Mouse (Mus musculus): ENCODE results near the gene Lysmd1. TPM values are rescaled to one million over a fixed set of nuclear protein-coding genes. Genes with fewer than 3 reads are reported as not detected.

Lysmd1 gene
- polyA plus RNA-seq, 1 experiment from 2014 or later: 11.7 TPM

DNA sequence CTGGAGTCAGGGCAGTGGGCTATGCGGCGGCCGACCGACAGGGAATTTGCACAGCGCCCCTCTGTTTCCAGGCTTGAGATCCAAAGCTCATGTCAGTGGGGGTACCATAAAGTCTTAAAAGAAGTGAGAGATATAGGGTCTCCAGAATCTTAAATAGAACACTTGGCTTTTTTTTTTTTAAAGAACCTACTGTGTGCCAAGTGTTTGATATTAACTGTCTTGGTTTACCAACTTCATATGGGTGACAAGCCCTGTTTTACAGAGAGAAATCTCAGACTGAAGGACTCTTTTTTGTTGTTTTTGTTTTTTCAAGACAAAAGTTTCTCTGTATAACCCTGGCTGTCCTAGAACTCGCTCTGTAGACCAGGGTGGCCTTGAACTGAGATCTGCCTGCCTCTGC, 6.9 kb downstream of the Lysmd1 start:
- no peaks in the 10 kb centered on the region for H3K27me3 ChIP-seq (ENCODE audit: control insufficient read depth, insufficient read depth, low read length)
- 95% methylated on average over 6 of the region's 6 CpGs for WGBS

DNA sequence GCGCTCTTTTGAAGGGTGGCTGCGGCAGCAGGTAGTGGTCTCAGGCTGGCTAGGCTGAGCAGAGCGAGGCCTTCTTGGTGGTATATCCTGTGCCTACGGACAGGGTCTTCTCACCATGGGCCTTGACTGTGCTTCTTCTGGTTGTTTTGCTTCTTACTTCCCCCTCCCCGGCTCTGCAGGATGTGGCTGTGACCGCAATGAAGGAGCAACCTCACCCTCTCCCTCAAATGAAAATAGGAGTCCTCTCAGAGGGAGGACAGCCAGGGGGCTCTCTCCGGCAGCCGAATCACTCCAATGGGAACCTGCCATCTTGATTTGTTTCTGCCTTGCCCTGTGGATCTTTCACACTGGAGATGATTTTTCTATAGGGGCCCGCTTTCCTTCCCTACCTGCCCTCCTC, 7.6 kb downstream of the Lysmd1 start:
- Histone ChIP-seq H3K9me3 (ENCODE audit: control insufficient read depth, low read length) (no peaks in the 10 kb centered on the region), H3K36me3 (ENCODE audit: control insufficient read depth, insufficient read depth, low read length) (no peaks in the 10 kb centered on the region), H3K27ac (ENCODE audit: low read depth, low read length) (no peak overlapping the region), H3K4me2 (ENCODE audit: low read depth, low read length, severe bottlenecking) (no peak overlapping the region), H3K27me3 (ENCODE audit: control insufficient read depth, insufficient read depth, low read length) (no peaks in the 10 kb centered on the region), H3K9ac (ENCODE audit: low read length) (no peak overlapping the region), H3K4me3 (ENCODE audit: low read depth, low read length) (no peak overlapping the region), H3K4me1 (replicated peaks; ENCODE audit: control insufficient read depth, insufficient read depth, low read length) (no peaks in the 10 kb centered on the region)
- no peak for DNase-seq (ENCODE audit: low spot score)
- ATAC-seq (replicated peaks; ENCODE audit: low FRiP score): no peak
- WGBS: 94% methylated on average over 9 of the region's 9 CpGs

More for the DNA sequence above, 6.9 kb downstream of the Lysmd1 start:
- no peak overlapping the region for H3K9ac ChIP-seq (ENCODE audit: low read length)
- no peaks in the 10 kb centered on the region for H3K4me1 ChIP-seq (replicated peaks; ENCODE audit: control insufficient read depth, insufficient read depth, low read length)
- H3K4me2 ChIP-seq (ENCODE audit: low read depth, low read length, severe bottlenecking): no peak overlapping the region
- H3K36me3 ChIP-seq (ENCODE audit: control insufficient read depth, insufficient read depth, low read length): no peaks in the 10 kb centered on the region
- DNase-seq (ENCODE audit: low spot score) (no peak), ATAC-seq (replicated peaks; ENCODE audit: low FRiP score) (no peak)
- H3K9me3 ChIP-seq (ENCODE audit: control insufficient read depth, low read length): no peaks in the 10 kb centered on the region
- no peak overlapping the region for H3K4me3 ChIP-seq (ENCODE audit: low read depth, low read length)
- no peak overlapping the region for H3K27ac ChIP-seq (ENCODE audit: low read depth, low read length)

DNA sequence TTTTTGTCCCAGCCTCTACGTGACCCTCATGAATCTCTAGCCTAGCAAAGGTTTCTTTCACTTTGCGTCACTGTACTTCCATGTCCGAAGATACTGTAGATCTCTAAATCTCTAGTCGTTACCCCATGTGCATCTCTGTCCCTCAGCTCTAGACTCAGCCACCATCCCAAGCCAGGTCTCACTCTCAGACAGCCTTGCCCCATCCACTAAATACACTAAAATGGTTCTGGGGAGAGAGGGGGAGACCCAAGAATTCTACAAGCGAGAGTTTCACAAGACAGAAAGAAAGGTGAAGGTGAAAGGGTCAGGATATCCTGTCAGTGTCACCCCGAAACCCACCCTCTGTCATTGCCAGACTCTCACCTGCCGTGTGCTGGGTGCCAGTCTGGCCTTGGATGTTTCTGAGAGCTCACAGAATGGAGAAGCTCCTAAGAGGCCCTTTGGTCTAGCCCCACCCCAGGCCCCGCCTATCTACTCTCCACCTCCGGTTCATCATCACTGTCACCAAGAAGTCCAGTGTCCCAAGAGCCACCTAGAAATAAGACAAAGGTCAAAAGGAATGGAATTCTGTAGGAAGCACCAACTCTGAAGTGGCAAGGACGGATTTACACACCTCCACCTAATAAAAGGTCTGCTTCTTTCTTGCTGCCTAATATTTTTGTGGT, 8.2 kb downstream of the Lysmd1 start, which contains the start of gene Tnfaip8l2:
Gene Tnfaip8l2 (minus strand): TSS at position 409 of the 665 bp plus-strand sequence.
- no peak within 1 kb of the TSS for H3K4me2 ChIP-seq (ENCODE audit: low read depth, low read length, severe bottlenecking)
- 85% methylated on average over 10 of the region's 10 CpGs for WGBS
- DNase-seq (ENCODE audit: low spot score): no peak
- no peak within 1 kb of the TSS for H3K27ac ChIP-seq (ENCODE audit: low read depth, low read length)
- no peak within 1 kb of the TSS for H3K9ac ChIP-seq (ENCODE audit: low read length)
- no peaks in the 10 kb centered on the region for H3K9me3 ChIP-seq (ENCODE audit: control insufficient read depth, low read length)
- H3K4me3 ChIP-seq (ENCODE audit: low read depth, low read length): no peak within 1 kb of the TSS
- H3K27me3 ChIP-seq (ENCODE audit: control insufficient read depth, insufficient read depth, low read length): no peaks in the 10 kb centered on the region
- ATAC-seq (replicated peaks; ENCODE audit: low FRiP score): no peak
- no peaks in the 10 kb centered on the region for H3K4me1 ChIP-seq (replicated peaks; ENCODE audit: control insufficient read depth, insufficient read depth, low read length)
- H3K36me3 ChIP-seq (ENCODE audit: control insufficient read depth, insufficient read depth, low read length): no peaks in the 10 kb centered on the region

DNA sequence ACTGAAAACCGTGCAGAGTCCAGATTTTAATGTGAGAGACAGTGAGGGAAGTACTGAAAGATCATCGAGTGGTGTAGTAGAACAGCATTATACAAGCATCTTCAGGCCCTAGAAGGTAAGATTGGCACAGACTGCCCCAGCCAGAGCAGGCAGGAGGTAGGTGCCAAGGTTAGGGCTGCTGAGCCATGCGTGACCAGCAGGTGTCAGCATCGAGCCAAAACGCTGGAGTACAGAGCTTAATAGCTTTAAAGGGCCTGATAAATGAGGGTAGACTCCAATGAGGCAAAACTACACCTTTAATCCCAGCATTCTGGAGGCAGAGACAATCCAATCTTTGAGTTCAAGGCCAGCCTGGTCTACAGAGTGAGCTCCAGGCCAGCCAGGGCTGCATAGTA, 8.7 kb downstream of the Lysmd1 start:
- H3K9ac ChIP-seq (ENCODE audit: low read length): no peak overlapping the region
- WGBS: 11% methylated on average over 5 of the region's 5 CpGs
- H3K27ac ChIP-seq (ENCODE audit: low read depth, low read length): no peak overlapping the region
- DNase-seq (ENCODE audit: low spot score): peak; percentile 89
- H3K9me3 ChIP-seq (ENCODE audit: control insufficient read depth, low read length): no peaks in the 10 kb centered on the region
- no peak overlapping the region for H3K4me2 ChIP-seq (ENCODE audit: low read depth, low read length, severe bottlenecking)
- H3K36me3 ChIP-seq (ENCODE audit: control insufficient read depth, insufficient read depth, low read length): no peaks in the 10 kb centered on the region
- no peaks in the 10 kb centered on the region for H3K4me1 ChIP-seq (replicated peaks; ENCODE audit: control insufficient read depth, insufficient read depth, low read length)
- no peaks in the 10 kb centered on the region for H3K27me3 ChIP-seq (ENCODE audit: control insufficient read depth, insufficient read depth, low read length)
- 0 out of 2 replicates have a peak, but pooled peaks have one; percentile 21 for ATAC-seq (replicated peaks; ENCODE audit: low FRiP score)
- no peak overlapping the region for H3K4me3 ChIP-seq (ENCODE audit: low read depth, low read length)

DNA sequence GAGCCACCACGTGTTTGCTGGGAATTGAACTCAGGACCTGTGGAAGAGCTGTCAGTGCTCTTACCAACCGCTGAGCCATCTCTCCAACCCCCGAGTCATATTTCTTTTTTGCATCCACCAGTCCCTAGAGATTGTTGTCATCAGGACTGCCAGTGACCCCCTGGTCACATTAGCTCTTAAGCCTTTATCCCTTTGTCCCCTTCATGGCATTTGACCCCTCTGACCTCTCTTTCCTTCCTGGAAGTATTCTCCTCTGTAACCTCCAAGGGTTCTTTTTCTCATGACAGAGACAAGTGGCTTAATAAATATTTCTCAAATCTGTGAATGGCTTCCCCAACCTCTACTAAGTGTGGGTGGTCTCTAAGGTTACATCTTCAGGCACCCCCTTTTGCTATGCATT, 14.0 kb downstream of the Lysmd1 start:
- no peak for DNase-seq (ENCODE audit: low spot score)
- WGBS: 59% methylated on average over 3 of the region's 3 CpGs
- H3K36me3 ChIP-seq (ENCODE audit: control insufficient read depth, insufficient read depth, low read length): no peaks in the 10 kb centered on the region

DNA sequence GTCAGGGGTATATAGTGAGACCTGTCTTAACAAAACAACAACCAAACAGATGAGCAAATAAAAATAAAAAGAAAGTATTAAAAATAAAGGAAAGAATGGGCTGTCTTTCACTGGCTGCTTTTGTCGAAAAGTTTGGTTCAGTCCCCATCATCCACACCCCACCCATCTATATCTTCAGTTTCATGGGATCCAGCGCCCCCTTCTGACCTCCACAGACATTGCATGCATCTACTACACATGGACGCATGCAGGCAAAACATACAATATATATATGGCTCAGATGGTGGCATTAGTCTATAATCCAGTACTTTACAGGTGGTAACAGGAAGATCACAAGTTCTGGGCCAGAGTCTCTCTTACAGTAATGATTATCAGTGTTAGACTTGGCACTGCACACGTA, 20.0 kb downstream of the Lysmd1 start:
- Histone ChIP-seq H3K27ac (ENCODE audit: low read depth, low read length) (no peak overlapping the region), H3K4me2 (ENCODE audit: low read depth, low read length, severe bottlenecking) (no peak overlapping the region), H3K4me1 (replicated peaks; ENCODE audit: control insufficient read depth, insufficient read depth, low read length) (no peaks in the 10 kb centered on the region), H3K4me3 (ENCODE audit: low read depth, low read length) (no peak overlapping the region), H3K9ac (ENCODE audit: low read length) (no peak overlapping the region), H3K36me3 (ENCODE audit: control insufficient read depth, insufficient read depth, low read length) (no peaks in the 10 kb centered on the region), H3K27me3 (ENCODE audit: control insufficient read depth, insufficient read depth, low read length) (0 out of 2 replicates have a peak, but pooled peaks cover 1% of the 10 kb centered on the region), H3K9me3 (ENCODE audit: control insufficient read depth, low read length) (no peaks in the 10 kb centered on the region)
- ATAC-seq (replicated peaks; ENCODE audit: low FRiP score): no peak
- no peak for DNase-seq (ENCODE audit: low spot score)
- WGBS: 49% methylated on average over 4 of the region's 4 CpGs

More for the DNA sequence above, 14.0 kb downstream of the Lysmd1 start:
- Histone ChIP-seq H3K4me3 (ENCODE audit: low read depth, low read length) (no peak overlapping the region), H3K27ac (ENCODE audit: low read depth, low read length) (no peak overlapping the region), H3K4me2 (ENCODE audit: low read depth, low read length, severe bottlenecking) (no peak overlapping the region), H3K4me1 (replicated peaks; ENCODE audit: control insufficient read depth, insufficient read depth, low read length) (no peaks in the 10 kb centered on the region), H3K9ac (ENCODE audit: low read length) (no peak overlapping the region), H3K27me3 (ENCODE audit: control insufficient read depth, insufficient read depth, low read length) (no peaks in the 10 kb centered on the region), H3K9me3 (ENCODE audit: control insufficient read depth, low read length) (no peaks in the 10 kb centered on the region)
- ATAC-seq (replicated peaks; ENCODE audit: low FRiP score): no peak

DNA sequence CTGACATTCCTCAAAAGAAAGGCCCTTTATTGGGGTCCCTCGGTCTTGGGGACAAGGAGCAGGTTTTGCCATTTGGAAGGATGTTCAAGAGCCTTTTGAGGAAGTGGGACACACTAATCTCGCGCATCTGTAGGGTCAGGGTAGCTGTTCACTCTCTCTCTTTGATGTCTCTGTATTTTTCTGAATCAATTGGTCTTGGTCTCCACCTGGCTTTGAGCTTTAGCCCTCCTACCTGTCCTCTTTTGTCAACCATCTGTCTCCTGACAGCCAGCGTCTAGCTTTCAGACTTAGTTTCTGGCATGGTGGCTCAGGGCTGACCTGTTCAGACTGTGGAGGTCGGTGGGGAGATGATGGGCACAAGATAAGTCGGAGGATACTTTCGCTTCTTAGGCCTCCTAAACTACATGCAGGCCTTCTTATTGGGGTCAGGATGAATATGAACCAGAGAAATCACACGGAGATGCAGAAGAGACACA, 25.7 kb downstream of the Lysmd1 start:
- no peaks in the 10 kb centered on the region for H3K36me3 ChIP-seq (ENCODE audit: control insufficient read depth, insufficient read depth, low read length)
- ATAC-seq (replicated peaks; ENCODE audit: low FRiP score) (no peak), DNase-seq (ENCODE audit: low spot score) (no peak)
- peaks cover 10% of the 10 kb centered on the region for H3K4me1 ChIP-seq (replicated peaks; ENCODE audit: control insufficient read depth, insufficient read depth, low read length)
- no peak overlapping the region for H3K27ac ChIP-seq (ENCODE audit: low read depth, low read length)
- no peaks in the 10 kb centered on the region for H3K9me3 ChIP-seq (ENCODE audit: control insufficient read depth, low read length)
- H3K4me3 ChIP-seq (ENCODE audit: low read depth, low read length): peak overlapping the region; percentile 73
- H3K9ac ChIP-seq (ENCODE audit: low read length): peak overlapping the region; percentile 28; the same call in 1 of the 2 replicates
- peaks cover 7% of the 10 kb centered on the region; the same call in 1 of the 2 replicates for H3K27me3 ChIP-seq (ENCODE audit: control insufficient read depth, insufficient read depth, low read length)
- WGBS: 11% methylated on average over 8 of the region's 8 CpGs
- H3K4me2 ChIP-seq (ENCODE audit: low read depth, low read length, severe bottlenecking): peak overlapping the region; percentile 89

DNA sequence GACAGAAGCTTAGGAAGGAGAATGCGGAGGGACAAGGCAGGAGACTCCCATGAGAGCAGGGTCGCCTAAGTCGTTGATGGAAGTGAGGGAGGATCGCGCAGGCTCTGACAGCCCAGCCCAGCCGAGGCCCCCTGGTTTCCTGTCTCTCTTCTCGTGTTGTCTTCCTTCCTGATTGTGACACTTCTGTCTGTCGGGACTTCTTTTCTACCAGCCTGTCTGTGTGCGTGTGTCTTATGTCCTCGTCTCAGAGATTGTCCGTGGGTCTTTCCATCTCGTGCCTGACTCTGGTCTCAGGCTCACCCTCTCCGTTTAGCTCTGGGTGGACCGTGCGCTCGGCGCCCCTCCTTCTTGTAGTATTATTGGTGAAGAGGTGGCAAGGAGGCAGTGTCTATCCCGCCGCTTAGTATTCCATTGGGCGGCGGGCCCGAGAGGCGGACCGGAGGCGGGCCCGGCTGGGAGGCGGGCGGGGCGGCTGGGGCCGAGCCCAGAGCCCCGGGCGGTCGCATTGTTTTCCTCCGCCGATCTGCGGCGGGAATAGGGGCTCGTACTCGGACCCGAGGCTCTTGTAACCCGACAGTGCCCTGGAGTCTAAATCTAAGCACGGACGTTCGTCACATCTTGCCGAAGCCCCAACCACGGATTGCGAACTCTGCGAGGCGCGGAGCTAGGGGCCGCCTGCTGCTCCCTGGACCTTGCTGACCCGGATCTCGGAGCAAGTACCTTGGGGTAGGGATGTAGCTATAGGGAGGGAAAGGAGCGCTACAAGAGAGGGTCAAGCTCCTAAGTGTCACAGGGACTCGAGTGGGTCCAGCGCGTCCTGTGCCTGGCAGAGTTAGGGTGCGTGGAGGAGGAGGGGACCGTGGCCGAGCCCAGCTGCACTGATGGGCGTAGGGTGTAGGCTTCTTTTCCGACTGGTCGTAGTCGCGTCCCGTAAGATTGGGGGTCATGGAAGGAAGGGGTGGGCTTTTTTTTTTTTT, 26.4 kb downstream of the Lysmd1 start, which contains the start of gene Sema6c:
Gene Sema6c (plus strand): TSS at position 471 of the 977 bp plus-strand sequence.
- Histone ChIP-seq H3K27me3 (ENCODE audit: control insufficient read depth, insufficient read depth, low read length) (peaks cover 7% of the 10 kb centered on the region; the same call in 1 of the 2 replicates), H3K9ac (ENCODE audit: low read length) (peak within 1 kb of the TSS; percentile 84), H3K4me3 (ENCODE audit: low read depth, low read length) (peak within 1 kb of the TSS; percentile 73), H3K9me3 (ENCODE audit: control insufficient read depth, low read length) (no peaks in the 10 kb centered on the region), H3K27ac (ENCODE audit: low read depth, low read length) (0 out of 2 replicates have a peak within 1 kb of the TSS, but pooled peaks have one; percentile 8), H3K4me1 (replicated peaks; ENCODE audit: control insufficient read depth, insufficient read depth, low read length) (peaks cover 10% of the 10 kb centered on the region), H3K36me3 (ENCODE audit: control insufficient read depth, insufficient read depth, low read length) (no peaks in the 10 kb centered on the region), H3K4me2 (ENCODE audit: low read depth, low read length, severe bottlenecking) (peak within 1 kb of the TSS; percentile 89)
- WGBS: under 1% methylated on average over 66 of the region's 66 CpGs
- DNase-seq (ENCODE audit: low spot score) (peak; percentile 93), ATAC-seq (replicated peaks; ENCODE audit: low FRiP score) (peak; percentile 96)

Data from forebrain, embryonic 11.5 days (tissue).